Mouse (Mus musculus) hindbrain, postnatal 0 days (tissue): ENCODE data around the gene Dab2ip. TPM values are rescaled to one million over a fixed set of nuclear protein-coding genes. Genes with fewer than 3 reads are reported as not detected.
A peak's percentile ranks its signal among the peaks of the same experiment; 100 is the strongest.

ENCODE experiments used
- ATAC-seq: fragments of 200-750 bp; cut with Nextera tagmentation; 2 replicates; pipeline ENCODE4 v1.8.0; 2017; ENCODE audit warnings: mild to moderate bottlenecking, moderate TSS enrichment, moderate library complexity
- DNase-seq: peaks from one replicate; pipeline ENCODE4 v3.0.0-alpha.2; 2015; ENCODE audit warnings: low spot score
- H3K27ac ChIP-seq: fragments of 300-500 bp; sonication (generic); 2 replicates; pipeline ENCODE4 v1.5.1; 2014; ENCODE audit warnings: mild to moderate bottlenecking
- H3K27me3 ChIP-seq: fragments of 300-500 bp; sonication (generic); 2 replicates; pipeline ENCODE4 v1.6.1; 2014; ENCODE audit warnings: low read length, mixed read lengths; ENCODE audit not compliant: insufficient read depth
- H3K36me3 ChIP-seq: fragments of 300-500 bp; sonication (generic); 2 replicates; pipeline ENCODE4 v1.6.1; 2014; ENCODE audit warnings: low read length, mixed read lengths; ENCODE audit not compliant: insufficient read depth
- H3K4me1 ChIP-seq: fragments of 300-500 bp; sonication (generic); 2 replicates; pipeline ENCODE4 v1.6.1; 2014; ENCODE audit warnings: antibody characterized with exemption, low read length, mixed read lengths; ENCODE audit not compliant: insufficient read depth
- H3K4me2 ChIP-seq: fragments of 300-500 bp; sonication (generic); 2 replicates; pipeline ENCODE4 v1.6.1; 2014; ENCODE audit warnings: low read depth, mild to moderate bottlenecking, low read length, moderate library complexity, mixed read lengths
- H3K4me3 ChIP-seq: fragments of 300-500 bp; sonication (generic); 2 replicates; pipeline ENCODE4 v1.5.1; 2014; ENCODE audit warnings: low read length
- H3K9ac ChIP-seq: fragments of 300-500 bp; sonication (generic); replicated peaks from 2 replicates; pipeline ENCODE4 v1.6.1; 2014; ENCODE audit warnings: mild to moderate bottlenecking, low read length, moderate library complexity, mixed read lengths
- H3K9me3 ChIP-seq: fragments of 300-500 bp; sonication (generic); 2 replicates; pipeline ENCODE4 v1.6.1; 2016; ENCODE audit warnings: low read length, mixed read lengths
- CTCF ChIP-seq: IDR thresholded peaks from 2 replicates; pipeline ENCODE4 v1.5.1; 2016; ENCODE audit warnings: antibody characterized with exemption, control low read depth, low read depth
- WGBS: fragments of 180-500 bp; shearing (Covaris S2); extraction: QIAGEN DNeasy Blood & Tissue Kit; methylation state at CpG from one replicate; pipeline ENCODE4 v1.1.7; 2014; 5-methylcytosine and 5-hydroxymethylcytosine counted together
- polyA plus RNA-seq: library from polyadenylated mRNA; unstranded; fragments of >200 nt; fragmentation: Nextera tagmentation; extraction: Ambion mirVana; gene quantifications from 2 replicates; pipeline ENCODE4 v1.2.1, GENCODE M21; 2015
- total RNA-seq: library from RNA; depleted of rRNA; stranded (reverse); fragments of >200 nt; gene quantifications from 2 replicates; pipeline ENCODE4 v1.2.3, GENCODE M21; 2014

Gene Dab2ip
- total and polyA plus RNA-seq, 2 experiments from 2014 or later, result 64.5 to 161 TPM

DNA sequence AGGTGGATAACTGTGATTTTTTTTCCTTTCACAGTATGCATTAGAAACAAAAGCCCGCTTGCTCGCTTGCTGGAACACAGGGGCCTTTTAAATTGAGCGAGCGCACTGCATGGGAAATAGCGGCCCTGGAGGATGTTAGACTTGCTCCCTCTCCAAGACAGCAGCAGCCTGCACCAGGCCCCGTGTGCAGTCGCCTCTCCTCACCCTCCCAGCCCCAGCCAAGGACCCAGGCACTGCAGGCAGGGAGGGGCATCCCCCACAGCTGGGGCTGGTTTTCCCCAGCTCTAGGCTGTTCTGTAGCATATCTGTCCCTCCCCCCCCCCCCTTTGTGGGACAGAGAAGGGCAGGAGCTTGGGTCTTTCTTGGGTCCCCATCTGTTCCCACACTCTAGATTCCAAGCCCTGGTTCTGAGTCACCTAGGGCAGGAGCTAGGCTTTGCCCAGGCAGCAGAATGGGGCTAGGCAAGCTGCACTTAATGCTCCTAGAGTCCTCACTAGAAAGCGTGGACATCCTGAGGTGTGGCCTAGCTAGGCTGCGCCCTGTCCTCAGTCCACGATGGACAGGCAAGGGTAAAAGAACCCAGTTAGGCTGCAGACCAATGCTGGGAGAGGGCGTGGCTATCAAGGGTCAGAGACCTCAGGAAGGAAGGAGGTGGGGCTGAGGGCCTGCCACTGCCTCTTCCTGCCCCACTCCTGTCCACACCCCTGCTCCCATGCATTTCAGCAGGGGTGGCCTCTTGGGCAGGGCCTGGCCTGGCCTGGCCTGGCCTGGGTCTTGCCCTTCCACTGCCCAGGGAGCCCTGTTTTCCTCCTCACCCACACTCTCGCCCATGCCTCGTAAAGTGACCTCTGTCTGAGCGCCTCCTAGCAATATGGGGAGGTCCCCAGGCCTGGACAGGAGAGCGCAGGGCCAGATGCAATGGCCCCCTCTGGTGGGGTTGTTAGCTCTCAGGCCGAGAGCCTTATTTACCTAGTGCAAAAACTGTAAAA is 171.3 kb downstream of the Dab2ip start:
- Histone ChIP-seq H3K4me2 (no peak overlapping the region), H3K4me3 (no peak overlapping the region), H3K27ac (no peak overlapping the region), H3K36me3 (peaks cover 17% of the 10 kb centered on the region), H3K4me1 (no peaks in the 10 kb centered on the region), H3K27me3 (no peaks in the 10 kb centered on the region), H3K9ac (no peak overlapping the region), H3K9me3 (no peaks in the 10 kb centered on the region)
- DNase-seq (peak; percentile 42), ATAC-seq (peak; percentile 51)
- WGBS, result 46% methylated on average over 16 of the region's 16 CpGs
- TF ChIP-seq CTCF, result peak; percentile 69

DNA sequence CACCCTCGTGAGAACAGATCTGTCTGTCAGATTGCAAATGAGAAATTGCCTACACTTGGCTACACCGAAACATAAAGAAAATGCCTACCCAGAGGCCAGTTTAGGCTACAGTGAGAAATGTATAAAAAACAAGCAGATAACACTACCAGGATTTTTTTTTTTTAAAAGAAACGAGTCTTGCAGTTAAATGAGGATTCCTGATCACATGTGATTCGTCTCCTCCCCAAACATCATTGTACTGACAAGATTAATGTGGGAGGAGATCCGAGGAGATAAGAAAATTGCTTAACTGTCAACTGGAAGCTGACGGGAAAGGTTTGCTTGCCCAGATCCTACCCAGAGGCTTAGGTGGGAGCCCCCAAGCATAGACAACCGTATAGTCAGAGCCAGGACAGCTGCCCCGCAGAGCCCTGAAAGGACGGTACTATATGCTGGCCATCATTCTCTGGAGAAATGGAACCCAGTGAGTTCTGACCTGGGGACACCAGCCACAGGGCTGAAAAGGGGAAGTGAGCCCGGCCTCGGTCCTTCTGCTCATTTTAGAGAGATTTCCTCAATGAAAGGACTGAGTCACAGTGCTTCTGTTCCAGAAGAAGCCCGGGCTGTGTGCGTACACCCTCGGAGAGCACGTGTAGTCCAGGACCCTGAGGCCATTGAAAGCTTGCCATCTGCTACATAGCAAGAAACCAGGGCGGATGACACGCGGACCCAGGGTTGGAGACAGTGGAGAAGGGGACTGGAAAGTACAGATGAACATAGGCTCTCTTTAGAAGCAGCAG is 173.8 kb downstream of the Dab2ip start:
- no peaks in the 10 kb centered on the region for H3K4me1 ChIP-seq
- DNase-seq (peak; percentile 36), ATAC-seq (peak; percentile 32; the same call in 1 of the 2 replicates)
- TF ChIP-seq CTCF, result no peak
- WGBS, result 58% methylated on average over 18 of the region's 18 CpGs
- no peaks in the 10 kb centered on the region for H3K27me3 ChIP-seq
- no peak overlapping the region for H3K9ac ChIP-seq
- no peak overlapping the region for H3K4me2 ChIP-seq
- no peak overlapping the region for H3K4me3 ChIP-seq
- H3K36me3 ChIP-seq, result peaks cover 15% of the 10 kb centered on the region
- no peaks in the 10 kb centered on the region for H3K9me3 ChIP-seq
- no peak overlapping the region; the same call in 1 of the 2 replicates for H3K27ac ChIP-seq

DNA sequence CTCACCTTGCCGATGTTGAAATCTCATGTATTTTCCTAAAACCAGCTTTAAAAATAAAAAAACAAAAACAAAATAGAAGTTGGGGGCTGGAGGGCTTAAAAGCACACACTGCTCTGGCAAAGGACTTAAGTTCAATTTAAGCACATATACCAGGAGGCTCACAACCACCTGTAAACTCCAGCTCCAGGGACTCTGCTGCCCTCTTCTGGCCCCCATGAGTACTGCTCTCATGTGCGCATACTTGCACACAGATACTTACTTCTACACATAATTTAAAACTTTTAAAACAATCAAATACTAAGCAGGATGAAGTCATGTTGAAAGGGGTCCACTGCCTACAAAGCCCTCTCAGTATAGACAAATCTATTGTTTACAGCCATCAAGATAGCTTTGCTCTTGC is 176.9 kb downstream of the Dab2ip start:
- H3K4me2 ChIP-seq, result no peak overlapping the region
- H3K36me3 ChIP-seq, result no peaks in the 10 kb centered on the region
- H3K4me3 ChIP-seq, result no peak overlapping the region
- H3K4me1 ChIP-seq, result 0 out of 2 replicates have a peak, but pooled peaks cover 2% of the 10 kb centered on the region
- no peaks in the 10 kb centered on the region for H3K27me3 ChIP-seq
- no peaks in the 10 kb centered on the region for H3K9me3 ChIP-seq
- H3K9ac ChIP-seq, result no peak overlapping the region
- no peak overlapping the region for H3K27ac ChIP-seq
- DNase-seq (no peak), ATAC-seq (no peak)
- peak; percentile 56 for TF ChIP-seq CTCF
- 100% methylated on average over 2 of the region's 2 CpGs for WGBS

DNA sequence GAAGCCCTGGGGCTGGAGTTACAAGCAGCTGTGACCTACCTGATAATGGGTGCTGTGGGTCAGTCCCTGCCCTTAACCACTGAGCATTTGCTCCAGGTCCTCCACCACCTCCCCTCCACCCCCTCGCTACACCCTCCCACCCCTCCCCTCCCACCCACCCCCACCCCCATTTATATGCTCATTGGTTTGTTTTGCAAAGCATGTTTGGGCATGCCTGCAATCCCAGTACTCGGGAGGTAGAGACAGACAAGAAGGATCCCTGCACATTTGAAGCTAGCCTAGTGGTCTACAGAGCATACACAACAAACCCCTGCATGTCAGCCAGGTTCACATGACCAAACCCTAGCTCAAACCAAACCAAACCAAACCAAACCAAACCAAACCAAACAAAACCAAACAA is 178.0 kb downstream of the Dab2ip start:
- no peak overlapping the region for H3K4me3 ChIP-seq
- 0 out of 2 replicates have a peak, but pooled peaks cover 2% of the 10 kb centered on the region for H3K4me1 ChIP-seq
- H3K36me3 ChIP-seq, result no peaks in the 10 kb centered on the region
- H3K4me2 ChIP-seq, result no peak overlapping the region
- H3K27ac ChIP-seq, result no peak overlapping the region
- no peaks in the 10 kb centered on the region for H3K9me3 ChIP-seq
- no peak for ATAC-seq
- no peak overlapping the region for H3K9ac ChIP-seq
- H3K27me3 ChIP-seq, result no peaks in the 10 kb centered on the region
- no peak for DNase-seq
- TF ChIP-seq CTCF, result no peak
- WGBS, result 86% methylated on average over 2 of the region's 2 CpGs

DNA sequence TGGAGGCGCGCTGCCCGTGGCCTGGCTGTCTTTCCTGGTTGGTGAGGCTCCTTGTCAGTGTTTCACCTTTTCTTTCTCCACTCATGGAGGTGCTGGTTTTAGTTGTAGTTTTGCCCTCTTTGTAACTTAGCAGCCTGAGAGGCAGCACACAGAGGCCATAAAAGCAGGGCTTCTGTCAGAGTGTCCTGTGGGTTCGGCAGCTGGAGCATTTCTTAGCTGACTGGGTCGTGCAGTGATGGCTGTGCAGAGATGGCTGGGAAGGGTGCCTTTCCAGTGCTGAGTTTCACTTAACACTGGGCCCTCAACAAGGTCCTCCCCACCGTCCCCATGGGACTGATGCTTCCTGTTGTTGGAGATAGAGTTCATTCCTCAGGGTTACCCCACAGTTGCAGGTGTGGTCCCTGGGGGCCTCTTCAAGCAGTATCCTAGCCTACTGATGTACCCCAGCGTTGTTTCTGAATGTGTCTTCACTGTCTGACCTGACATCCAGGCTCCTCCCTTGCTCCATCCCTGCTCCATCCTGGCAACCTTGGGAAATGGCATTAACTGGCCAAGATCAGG is 179.5 kb downstream of the Dab2ip start:
- no peak overlapping the region for H3K4me3 ChIP-seq
- TF ChIP-seq CTCF, result no peak
- H3K4me2 ChIP-seq, result no peak overlapping the region
- H3K9ac ChIP-seq, result no peak overlapping the region
- no peaks in the 10 kb centered on the region for H3K36me3 ChIP-seq
- 0 out of 2 replicates have a peak, but pooled peaks cover 2% of the 10 kb centered on the region for H3K4me1 ChIP-seq
- no peaks in the 10 kb centered on the region for H3K9me3 ChIP-seq
- ATAC-seq (no peak), DNase-seq (no peak)
- WGBS, result 85% methylated on average over 7 of the region's 7 CpGs
- no peaks in the 10 kb centered on the region for H3K27me3 ChIP-seq
- H3K27ac ChIP-seq, result no peak overlapping the region

DNA sequence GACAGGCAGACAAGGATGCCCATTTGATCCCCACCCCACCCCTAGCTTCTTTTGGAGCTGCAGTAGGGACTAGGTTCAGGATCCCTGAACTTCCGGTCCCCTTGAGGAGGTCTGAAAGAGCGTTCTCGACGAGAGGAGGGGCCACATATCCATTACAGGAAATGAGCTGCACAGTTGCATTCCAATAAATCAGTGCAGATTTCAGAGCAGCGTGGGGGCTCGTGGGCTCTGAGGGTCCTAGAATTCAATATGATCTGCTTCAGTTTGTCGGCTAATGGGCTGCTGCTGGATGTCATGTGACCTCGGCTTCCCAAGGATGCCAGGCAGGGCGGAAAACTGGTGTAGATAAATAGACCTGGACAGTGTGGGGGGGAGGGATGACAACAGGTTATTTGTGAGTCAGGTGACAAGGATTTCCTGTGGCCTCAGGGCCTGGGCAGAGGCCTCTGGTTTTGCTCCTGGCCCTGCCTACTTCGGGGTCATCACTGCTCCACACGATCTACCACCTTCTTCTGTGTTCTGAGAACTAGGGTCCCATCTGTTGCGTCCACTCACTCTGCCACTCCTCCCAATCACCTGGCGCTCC is 181.7 kb downstream of the Dab2ip start:
- TF ChIP-seq CTCF, result no peak
- Histone ChIP-seq H3K4me1 (0 out of 2 replicates have a peak, but pooled peaks cover 2% of the 10 kb centered on the region), H3K27ac (no peak overlapping the region), H3K9ac (no peak overlapping the region), H3K4me2 (no peak overlapping the region), H3K36me3 (no peaks in the 10 kb centered on the region), H3K4me3 (no peak overlapping the region), H3K27me3 (no peaks in the 10 kb centered on the region), H3K9me3 (no peaks in the 10 kb centered on the region)
- ATAC-seq (0 out of 2 replicates have a peak, but pooled peaks have one; percentile 13), DNase-seq (no peak)
- WGBS, result 68% methylated on average over 13 of the region's 13 CpGs
